Comparison of ENCODE assay signal across 30 mouse cellular contexts in genomic region chr11:65537046-65537630, GRCm38 (mm10).
DNase-seq lines count a peak whose midpoint lies in the region; ATAC-seq and TF ChIP-seq lines count a peak whose summit lies in the region.
"Had no signal": no experiment of that assay in that cellular context is flagged by ENCODE, and none has a peak within 500 bp of the region (broad histone marks: within the 10 kb centered on the region; RNA-seq: fewer than 3 reads in every experiment).

No protein-coding gene starts in this region.

- no peak overlapping the region for H3K4me2 ChIP-seq in stomach, embryonic 16.5 days (ENCODE audit: low read depth, low read length)
- H3K4me2 ChIP-seq: embryonic facial prominence, embryonic 12.5 days; heart, embryonic 11.5 days; hindbrain, embryonic 12.5 days; intestine, embryonic 15.5 days; limb, embryonic 15.5 days; midbrain, embryonic 13.5 days; neural tube, embryonic 13.5 days had no signal

- DNase-seq in kidney, postnatal 10 days: peak; percentile 40
- DNase-seq in kidney, adult 2 months: no peak
- peak; percentile 52 for DNase-seq in lung, postnatal 10 days
- no peak for DNase-seq in lung, postnatal 25 days (ENCODE audit: low spot score)
- peak; percentile 26 for DNase-seq in brain, embryonic 18.5 days (ENCODE audit: low read depth, low spot score)
- DNase-seq in frontal cortex, postnatal 14 days (ENCODE audit: low spot score in 2 of 2): no peak
- DNase-seq: adrenal gland, adult 2 months; B cell, adult 2 months; cerebellum, adult 11-12 months; cerebellum, adult 9-11 months; embryo, embryonic 11 days; gastrocnemius, postnatal 14 days; heart, postnatal 36 days; kidney, adult 9 months; layer of hippocampus, adult 9-11 months; right cerebral cortex, postnatal 4 days; thymus, adult 2 months; thymus, postnatal 36 days had no signal

- no peak for ATAC-seq in stomach, embryonic 16.5 days (ENCODE audit: insufficient read depth, low FRiP score)
- ATAC-seq: hindbrain, postnatal 0 days; intestine, embryonic 15.5 days; midbrain, embryonic 13.5 days had no signal

- no peak overlapping the region for H3K27ac ChIP-seq in kidney, adult 2 months (ENCODE audit: insufficient read depth, low read depth, low read length)
- H3K27ac ChIP-seq in stomach, embryonic 16.5 days (ENCODE audit: low read length): peak overlapping the region; percentile 5; the same call in 1 of the 2 replicates
- H3K27ac ChIP-seq: embryonic facial prominence, embryonic 12.5 days; hindbrain, embryonic 12.5 days; hindbrain, postnatal 0 days; intestine, embryonic 15.5 days; limb, embryonic 10.5 days; limb, embryonic 15.5 days; liver, embryonic 14.5 days; macrophage; midbrain, embryonic 13.5 days; neural tube, embryonic 13.5 days had no signal

- no peak overlapping the region for H3K9ac ChIP-seq in stomach, embryonic 16.5 days (ENCODE audit: low read length)
- H3K9ac ChIP-seq: embryonic facial prominence, embryonic 12.5 days; hindbrain, embryonic 12.5 days; intestine, embryonic 15.5 days; limb, embryonic 15.5 days; liver, embryonic 14.5 days; midbrain, embryonic 13.5 days; neural tube, embryonic 13.5 days had no signal

- 82% methylated on average over 16 of the region's 16 CpGs for WGBS in kidney, adult 2 months
- WGBS in stomach, embryonic 16.5 days: 67% methylated on average over 16 of the region's 16 CpGs

- no peaks in the 10 kb centered on the region for H3K9me3 ChIP-seq in stomach, embryonic 16.5 days (replicated peaks; ENCODE audit: control insufficient read depth, low read length)
- H3K9me3 ChIP-seq: embryonic facial prominence, embryonic 12.5 days; hindbrain, embryonic 12.5 days; intestine, embryonic 15.5 days; limb, embryonic 10.5 days; limb, embryonic 15.5 days; midbrain, embryonic 13.5 days; neural tube, embryonic 13.5 days had no signal

- no peak overlapping the region for H3K4me3 ChIP-seq in kidney, adult 2 months (ENCODE audit: insufficient read depth, low read depth, low read length)
- H3K4me3 ChIP-seq in stomach, embryonic 16.5 days (replicated peaks; ENCODE audit: low read length): no peak overlapping the region
- H3K4me3 ChIP-seq: embryonic facial prominence, embryonic 12.5 days; hindbrain, embryonic 12.5 days; intestine, embryonic 15.5 days; limb, embryonic 10.5 days; limb, embryonic 15.5 days; midbrain, embryonic 13.5 days; neural tube, embryonic 13.5 days had no signal

- no peak for TF ChIP-seq POLR2A in kidney, adult 2 months (IDR thresholded peaks at IDR 0.05; ENCODE audit: low read depth, low read length)

- no peaks in the 10 kb centered on the region for H3K27me3 ChIP-seq in kidney, adult 2 months (replicated peaks; ENCODE audit: control insufficient read depth, insufficient read depth, low read length)
- H3K27me3 ChIP-seq in stomach, embryonic 16.5 days (ENCODE audit: control insufficient read depth, insufficient read depth, low read length): no peaks in the 10 kb centered on the region
- H3K27me3 ChIP-seq: embryonic facial prominence, embryonic 12.5 days; hindbrain, embryonic 12.5 days; intestine, embryonic 15.5 days; limb, embryonic 15.5 days; midbrain, embryonic 13.5 days; neural tube, embryonic 13.5 days had no signal

- H3K36me3 ChIP-seq in kidney, adult 2 months (ENCODE audit: control insufficient read depth, insufficient read depth, low read length): no peaks in the 10 kb centered on the region
- no peaks in the 10 kb centered on the region for H3K36me3 ChIP-seq in stomach, embryonic 16.5 days (ENCODE audit: control insufficient read depth, insufficient read depth, low read length)
- H3K36me3 ChIP-seq: embryonic facial prominence, embryonic 12.5 days; hindbrain, embryonic 12.5 days; intestine, embryonic 15.5 days; limb, embryonic 10.5 days; limb, embryonic 15.5 days; midbrain, embryonic 13.5 days; neural tube, embryonic 13.5 days had no signal

- no peak for TF ChIP-seq CTCF in kidney, adult 2 months (conservative IDR thresholded peaks at IDR 0.05; ENCODE audit: insufficient read depth, insufficient read length, low read depth, low read length)

- no peaks in the 10 kb centered on the region for H3K4me1 ChIP-seq in kidney, adult 2 months (ENCODE audit: control insufficient read depth, insufficient read depth, low read length)
- no peaks in the 10 kb centered on the region for H3K4me1 ChIP-seq in stomach, embryonic 16.5 days (ENCODE audit: control insufficient read depth, insufficient read depth, low read length)
- H3K4me1 ChIP-seq: embryonic facial prominence, embryonic 12.5 days; hindbrain, embryonic 12.5 days; intestine, embryonic 15.5 days; limb, embryonic 10.5 days; limb, embryonic 15.5 days; midbrain, embryonic 13.5 days; neural tube, embryonic 13.5 days had no signal

Comparison
In these comparisons a context has a peak if more than half of its experiments do, and no peak if none do; other contexts are left out.
1. DNase-seq: peak in kidney, postnatal 10 days (single experiment), lung, postnatal 10 days (single experiment) and brain, embryonic 18.5 days (single experiment); none in kidney, adult 2 months (single experiment), lung, postnatal 25 days (single experiment) and frontal cortex, postnatal 14 days (0 of 2).